Mouse (Mus musculus) embryonic facial prominence, embryonic 11.5 days (tissue): ENCODE measurements at regions not wholly inside any gene's neighbourhood (a gene's known extent, or its start where the extent isn't known, plus 50 kb on each side); places are given as distances from the start of the nearest gene placed in this dataset.
A peak's percentile ranks its signal among the peaks of the same experiment; 100 is the strongest.

Experiments
- ATAC-seq: fragments of 200-750 bp; cut with Nextera tagmentation; replicated peaks from 2 replicates; pipeline ENCODE4 v1.8.0; 2017; ENCODE audit warnings: low read depth; ENCODE audit not compliant: insufficient number of reproducible peaks, low FRiP score, low TSS enrichment
- DNase-seq: peaks from one replicate; pipeline ENCODE4 v3.0.0-alpha.2; 2015; ENCODE audit warnings: low spot score
- H3K27ac ChIP-seq: fragments of 300-500 bp; sonication (generic); replicated peaks from 2 replicates; pipeline ENCODE4 v1.5.1; 2014; ENCODE audit warnings: mild to moderate bottlenecking, low read depth, low read length, control low read depth
- H3K27me3 ChIP-seq: fragments of 300-500 bp; sonication (generic); 2 replicates; pipeline ENCODE4 v1.6.1; 2014; ENCODE audit warnings: mild to moderate bottlenecking, low read length, moderate library complexity, mixed read lengths; ENCODE audit not compliant: control insufficient read depth, insufficient read depth
- H3K36me3 ChIP-seq: fragments of 300-500 bp; sonication (generic); replicated peaks from 2 replicates; pipeline ENCODE4 v1.6.1; 2014; ENCODE audit warnings: low read depth, mild to moderate bottlenecking, low read length, moderate library complexity, mixed read lengths; ENCODE audit not compliant: control insufficient read depth, insufficient read depth
- H3K4me1 ChIP-seq: fragments of 300-500 bp; sonication (generic); 2 replicates; pipeline ENCODE4 v1.6.1; 2014; ENCODE audit warnings: low read length, mixed read lengths; ENCODE audit not compliant: control insufficient read depth, insufficient read depth
- H3K4me2 ChIP-seq: fragments of 300-500 bp; sonication (generic); 2 replicates; pipeline ENCODE4 v1.6.1; 2014; ENCODE audit warnings: low read depth, mild to moderate bottlenecking, control low read depth, low read length, moderate library complexity
- H3K4me3 ChIP-seq: fragments of 300-500 bp; sonication (generic); 2 replicates; pipeline ENCODE4 v1.5.1; 2014; ENCODE audit warnings: low read depth, low read length, control low read depth
- H3K9ac ChIP-seq: fragments of 300-500 bp; sonication (generic); replicated peaks from 2 replicates; pipeline ENCODE4 v1.6.1; 2014; ENCODE audit warnings: mild to moderate bottlenecking, control low read depth, low read length
- H3K9me3 ChIP-seq: fragments of 300-500 bp; sonication (generic); replicated peaks from 2 replicates; pipeline ENCODE4 v1.6.1; 2016; ENCODE audit warnings: mild to moderate bottlenecking, low read length, inconsistent platforms, mixed read lengths; ENCODE audit not compliant: control insufficient read depth
- WGBS: fragments of 180-500 bp; shearing (Covaris S2); extraction: QIAGEN DNeasy Blood & Tissue Kit; methylation state at CpG from one replicate; pipeline ENCODE4 v1.1.7; 2014; 5-methylcytosine and 5-hydroxymethylcytosine counted together

DNA sequence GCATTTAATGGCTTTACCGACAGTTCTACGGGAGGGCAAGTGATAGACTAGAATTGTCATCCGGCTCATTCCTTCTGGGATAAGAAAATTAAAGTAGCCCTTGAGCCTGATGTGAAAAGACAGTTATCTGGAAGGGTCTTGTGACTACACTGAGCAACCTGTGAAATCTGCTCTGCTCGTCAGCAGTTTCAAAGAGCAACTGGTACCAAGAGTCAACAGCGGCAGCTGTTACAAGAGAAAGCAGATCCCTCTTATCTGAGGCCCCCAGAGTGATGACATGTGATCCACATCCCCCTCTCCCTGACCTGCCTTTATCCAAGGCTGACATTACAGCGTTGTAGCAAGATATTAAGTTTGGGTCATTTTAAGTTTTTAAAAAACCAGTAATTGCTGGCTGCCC is 52.6 kb upstream of the Unc13c start:
- DNase-seq: no peak
- Histone ChIP-seq H3K4me2 (no peak overlapping the region), H3K4me3 (no peak overlapping the region), H3K36me3 (no peaks in the 10 kb centered on the region), H3K9ac (no peak overlapping the region), H3K27ac (no peak overlapping the region), H3K9me3 (no peaks in the 10 kb centered on the region), H3K27me3 (no peaks in the 10 kb centered on the region), H3K4me1 (no peaks in the 10 kb centered on the region)
- 62% methylated on average over 6 of the region's 6 CpGs for WGBS
- no peak for ATAC-seq

DNA sequence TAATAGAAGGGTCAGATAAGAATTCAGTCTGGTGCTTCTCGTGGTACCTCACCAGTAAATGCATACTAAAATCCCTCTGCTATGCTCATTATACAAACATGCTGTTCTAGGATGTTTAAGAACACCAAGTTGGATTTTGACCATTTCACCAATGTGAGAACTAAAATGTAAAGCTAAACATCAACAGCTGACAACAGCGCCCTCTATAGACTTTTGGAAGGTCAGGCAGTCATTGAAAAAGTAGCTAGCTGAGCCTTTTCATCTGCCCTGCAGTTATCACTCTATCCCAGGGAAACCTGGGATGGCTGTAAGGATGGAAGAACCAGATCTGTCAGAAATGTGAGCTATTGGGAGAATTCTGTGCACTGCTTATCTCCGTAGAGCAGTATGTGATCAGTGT is 55.2 kb upstream of the Unc13c start:
- Histone ChIP-seq H3K4me3 (no peak overlapping the region), H3K4me1 (no peaks in the 10 kb centered on the region), H3K4me2 (no peak overlapping the region), H3K9ac (no peak overlapping the region), H3K36me3 (no peaks in the 10 kb centered on the region), H3K27me3 (no peaks in the 10 kb centered on the region), H3K9me3 (no peaks in the 10 kb centered on the region), H3K27ac (no peak overlapping the region)
- DNase-seq (no peak), ATAC-seq (no peak)
- 67% methylated on average over 3 of the region's 3 CpGs for WGBS

DNA sequence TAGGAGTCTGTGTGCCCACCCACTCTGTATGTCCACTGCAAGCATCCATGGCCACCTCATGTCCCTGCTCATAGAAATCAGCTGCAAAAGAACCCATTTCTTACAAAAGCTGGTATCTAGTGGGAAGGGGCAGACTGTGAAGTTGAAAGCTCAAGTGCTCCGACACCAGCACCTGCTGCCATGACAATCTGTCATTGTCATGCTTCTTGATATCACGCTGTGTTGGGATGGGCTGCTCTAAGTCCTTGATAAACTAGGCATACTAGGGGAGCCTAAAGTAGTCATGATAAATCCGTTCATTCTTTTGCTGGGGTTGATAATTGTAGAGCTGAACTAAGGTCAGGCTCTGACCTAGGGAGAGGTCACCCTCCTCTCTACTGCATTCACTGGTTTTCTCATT is 57.4 kb upstream of the Unc13c start:
- Histone ChIP-seq H3K9me3 (no peaks in the 10 kb centered on the region), H3K27ac (no peak overlapping the region), H3K27me3 (no peaks in the 10 kb centered on the region), H3K4me3 (no peak overlapping the region), H3K36me3 (no peaks in the 10 kb centered on the region), H3K4me1 (no peaks in the 10 kb centered on the region), H3K4me2 (no peak overlapping the region), H3K9ac (no peak overlapping the region)
- WGBS: 40% methylated on average over 3 of the region's 3 CpGs
- ATAC-seq (no peak), DNase-seq (no peak)

DNA sequence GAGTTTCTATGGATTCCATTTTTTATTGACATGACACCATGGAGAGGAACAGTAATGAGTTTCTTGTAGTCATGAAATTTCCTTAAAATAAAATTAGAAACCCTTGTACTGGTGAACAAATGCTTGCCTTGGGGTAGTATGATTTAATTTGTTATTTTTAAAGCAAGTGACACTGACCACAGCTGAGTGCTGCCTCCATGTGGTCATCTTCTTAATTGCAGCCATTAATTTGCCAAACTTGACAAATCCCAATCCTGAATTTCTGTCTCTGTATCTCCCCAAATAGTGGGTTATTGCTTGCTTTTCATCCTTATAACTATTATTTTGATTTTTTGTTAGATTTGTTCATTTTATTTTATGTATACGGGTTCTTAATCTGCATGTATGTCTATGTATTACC is 59.7 kb upstream of the Unc13c start:
- Histone ChIP-seq H3K9ac (no peak overlapping the region), H3K4me3 (no peak overlapping the region), H3K9me3 (no peaks in the 10 kb centered on the region), H3K36me3 (no peaks in the 10 kb centered on the region), H3K27me3 (no peaks in the 10 kb centered on the region), H3K4me1 (no peaks in the 10 kb centered on the region), H3K4me2 (no peak overlapping the region), H3K27ac (no peak overlapping the region)
- WGBS: 43% methylated on average over 1 of the region's 1 CpGs
- ATAC-seq: no peak
- DNase-seq: peak; percentile 48

DNA sequence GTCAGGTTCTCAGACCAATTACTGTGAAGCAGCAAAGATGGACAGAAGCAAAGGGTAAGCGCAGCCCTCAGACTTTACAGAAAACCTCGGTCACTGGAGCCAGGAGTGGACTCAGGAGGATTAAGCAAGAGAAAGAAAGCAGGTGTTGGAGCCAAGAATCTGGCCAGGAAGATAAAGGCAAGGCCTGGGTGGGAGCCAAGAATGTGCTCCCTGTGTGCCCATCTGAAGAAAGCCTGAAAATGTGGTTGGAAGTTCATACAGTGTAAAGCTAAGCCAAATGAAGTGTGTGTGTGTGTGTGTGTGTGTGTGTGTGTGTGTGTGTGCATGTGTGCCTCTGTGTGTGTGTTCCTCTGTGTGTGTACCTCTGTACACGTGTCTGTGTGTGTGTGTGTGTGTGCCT is 64.2 kb upstream of the Wdr72 start:
- Histone ChIP-seq H3K9me3 (no peaks in the 10 kb centered on the region), H3K9ac (no peak overlapping the region), H3K4me1 (no peaks in the 10 kb centered on the region), H3K27me3 (no peaks in the 10 kb centered on the region), H3K4me3 (no peak overlapping the region), H3K36me3 (no peaks in the 10 kb centered on the region), H3K27ac (no peak overlapping the region), H3K4me2 (no peak overlapping the region)
- DNase-seq (no peak), ATAC-seq (no peak)
- WGBS: 85% methylated on average over 3 of the region's 3 CpGs

DNA sequence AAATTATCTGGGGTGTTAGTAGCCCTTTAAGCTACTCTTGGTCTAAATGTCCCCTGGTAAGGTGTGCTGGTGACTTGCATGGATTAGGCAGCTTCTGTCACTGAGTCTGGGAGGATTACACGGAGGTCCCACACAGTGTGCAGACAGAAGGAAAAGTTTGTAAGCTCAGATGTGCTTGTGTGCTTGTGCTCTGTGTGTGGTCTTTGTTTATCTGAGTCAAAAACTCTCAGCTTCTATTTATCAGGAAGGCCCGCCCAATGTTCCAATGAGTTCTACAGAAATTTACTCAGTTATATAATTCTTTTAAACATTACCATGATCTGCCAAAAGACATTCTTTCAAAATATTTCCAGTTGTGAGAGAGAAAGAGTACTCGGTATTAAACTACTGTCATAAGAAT is 60.4 kb upstream of the Wdr72 start:
- Histone ChIP-seq H3K9ac (no peak overlapping the region), H3K36me3 (no peaks in the 10 kb centered on the region), H3K4me2 (no peak overlapping the region), H3K27me3 (no peaks in the 10 kb centered on the region), H3K27ac (no peak overlapping the region), H3K4me1 (no peaks in the 10 kb centered on the region), H3K9me3 (no peaks in the 10 kb centered on the region), H3K4me3 (no peak overlapping the region)
- DNase-seq (no peak), ATAC-seq (no peak)
- WGBS: 59% methylated on average over 3 of the region's 3 CpGs

DNA sequence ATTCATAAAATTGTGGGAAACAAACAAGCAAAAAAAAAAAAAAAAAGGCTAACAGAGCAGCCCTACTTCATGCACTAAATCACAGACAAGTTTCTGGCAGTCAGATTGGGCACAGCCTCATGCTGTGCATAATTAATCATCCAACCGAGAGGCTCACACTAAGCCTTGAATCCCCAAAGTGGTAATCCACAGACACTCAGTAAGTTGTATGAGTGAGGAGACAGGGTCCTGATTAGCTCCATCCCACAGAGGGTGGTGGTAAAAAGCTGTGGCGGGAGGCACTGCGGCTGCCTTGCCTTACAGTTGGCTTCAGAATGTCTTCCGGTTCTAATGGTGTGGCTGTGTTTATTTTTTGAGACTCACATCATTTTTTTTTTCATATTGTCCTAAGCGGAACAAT is 53.4 kb upstream of the Wdr72 start:
- no peak for ATAC-seq
- H3K4me3 ChIP-seq: no peak overlapping the region
- H3K9ac ChIP-seq: no peak overlapping the region
- no peaks in the 10 kb centered on the region for H3K36me3 ChIP-seq
- H3K27me3 ChIP-seq: no peaks in the 10 kb centered on the region
- H3K4me1 ChIP-seq: no peaks in the 10 kb centered on the region
- no peak overlapping the region for H3K27ac ChIP-seq
- H3K4me2 ChIP-seq: no peak overlapping the region
- WGBS: 60% methylated on average over 5 of the region's 5 CpGs
- no peak for DNase-seq
- no peaks in the 10 kb centered on the region for H3K9me3 ChIP-seq

DNA sequence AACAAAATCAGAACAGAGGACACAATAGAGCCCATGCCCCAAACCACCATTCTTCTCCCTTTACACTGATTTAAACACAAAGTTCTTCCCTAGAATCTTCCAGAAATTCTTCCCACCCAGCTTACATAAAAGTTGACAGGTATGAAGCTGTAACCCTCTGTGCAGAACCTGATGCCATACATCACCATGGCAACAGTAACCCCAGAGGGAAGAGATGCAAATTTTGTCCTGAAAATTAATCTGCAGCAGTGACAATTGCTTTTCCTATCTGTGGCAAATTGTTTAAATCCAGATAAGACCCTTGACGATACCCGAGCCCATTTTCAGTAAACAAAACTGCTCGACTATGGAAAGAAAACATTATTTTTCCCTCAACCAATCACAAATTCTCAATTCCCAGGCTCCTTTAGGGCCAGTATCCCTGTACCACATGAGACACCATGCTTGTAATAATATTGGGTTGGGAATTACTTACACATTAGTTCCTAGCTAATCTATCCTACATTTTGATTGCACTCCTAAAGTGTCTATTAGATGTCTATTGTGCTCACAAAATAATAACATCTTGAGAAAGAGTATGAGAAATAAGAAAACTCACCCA is 52.6 kb upstream of the Wdr72 start:
- 60% methylated on average over 3 of the region's 3 CpGs for WGBS
- ATAC-seq: no peak

More for the DNA sequence above, 52.6 kb upstream of the Wdr72 start:
- no peak overlapping the region for H3K4me3 ChIP-seq
- no peaks in the 10 kb centered on the region for H3K9me3 ChIP-seq
- no peaks in the 10 kb centered on the region for H3K36me3 ChIP-seq
- no peaks in the 10 kb centered on the region for H3K27me3 ChIP-seq
- no peak overlapping the region for H3K27ac ChIP-seq
- no peaks in the 10 kb centered on the region for H3K4me1 ChIP-seq
- H3K4me2 ChIP-seq: no peak overlapping the region
- no peak overlapping the region for H3K9ac ChIP-seq
- no peak for DNase-seq
